Comparison of ENCODE assay signal across 24 mouse cellular contexts in the genomic region with DNA sequence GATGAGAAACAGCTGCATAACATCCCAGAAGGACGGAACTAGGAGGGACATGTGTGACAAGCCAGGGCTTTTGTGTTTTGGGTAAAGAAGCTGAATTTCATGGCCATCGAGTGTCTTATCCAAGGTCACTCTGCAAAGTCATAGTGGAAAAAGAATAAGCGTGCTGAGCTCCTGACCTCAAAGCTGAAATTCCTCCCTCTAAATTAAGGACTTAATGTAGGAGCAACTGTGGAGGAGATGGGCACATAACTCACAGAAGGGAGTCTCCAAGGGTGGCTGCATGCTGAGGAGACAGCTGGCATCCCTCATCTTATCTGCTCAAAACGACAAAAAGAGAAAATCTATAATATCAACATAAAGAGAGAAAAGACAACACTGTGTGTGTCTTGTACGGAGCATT. TPM values are rescaled to one million over a fixed set of nuclear protein-coding genes. Genes with fewer than 3 reads are reported as not detected.
DNase-seq lines count a peak whose midpoint lies in the region; ATAC-seq and TF ChIP-seq lines count a peak whose summit lies in the region.
"Had no signal": no experiment of that assay in that cellular context is flagged by ENCODE, and none has a peak within 500 bp of the region (broad histone marks: within the 10 kb centered on the region; RNA-seq: fewer than 3 reads in every experiment).

No protein-coding gene starts in this region.

- ATAC-seq in kidney, postnatal 0 days (replicated peaks; ENCODE audit: low FRiP score, low read depth): no peak
- ATAC-seq in kidney, embryonic 15.5 days (replicated peaks; ENCODE audit: low FRiP score): no peak
- ATAC-seq: activated CD4-positive, CD25-positive, alpha-beta regulatory T cell, adult 4 months; CD4-positive, CD25-positive, alpha-beta regulatory T cell, adult 4 months; forebrain, embryonic 13.5 days; forebrain, embryonic 15.5 days; Patski had no signal

- no peak overlapping the region for H3K4me3 ChIP-seq in kidney, postnatal 0 days (replicated peaks; ENCODE audit: low read depth, low read length)
- no peak overlapping the region for H3K4me3 ChIP-seq in kidney, embryonic 15.5 days (replicated peaks)
- H3K4me3 ChIP-seq: embryonic facial prominence, embryonic 10.5 days; embryonic facial prominence, embryonic 12.5 days; forebrain, embryonic 13.5 days; forebrain, embryonic 15.5 days had no signal

- 0 out of 2 replicates have a peak, but pooled peaks cover 2% of the 10 kb centered on the region for H3K4me1 ChIP-seq in kidney, postnatal 0 days (replicated peaks; ENCODE audit: insufficient read depth, low read length)
- H3K4me1 ChIP-seq in kidney, embryonic 15.5 days: peaks cover 10% of the 10 kb centered on the region
- H3K4me1 ChIP-seq: embryonic facial prominence, embryonic 12.5 days had no signal

- no peak overlapping the region for H3K27ac ChIP-seq in kidney, postnatal 0 days
- H3K27ac ChIP-seq in kidney, embryonic 15.5 days: no peak overlapping the region
- H3K27ac ChIP-seq: embryonic facial prominence, embryonic 10.5 days; embryonic facial prominence, embryonic 12.5 days; forebrain, embryonic 13.5 days; forebrain, embryonic 15.5 days had no signal

- 43% methylated on average over 5 of the region's 5 CpGs for WGBS in kidney, postnatal 0 days
- WGBS in kidney, embryonic 15.5 days: 41% methylated on average over 5 of the region's 5 CpGs

- DNase-seq in heart, adult 11 months: peak; percentile 71
- DNase-seq in heart, adult 8-10 months (ENCODE audit: low spot score): no peak
- DNase-seq in kidney, postnatal 0 days (ENCODE audit: low spot score): peak; percentile 45
- no peak for DNase-seq in kidney, postnatal 36 days
- DNase-seq in kidney, postnatal 14 days: peak; percentile 25
- DNase-seq: adrenal gland, adult 8-10 months; adrenal gland, postnatal 14 days; adrenal gland, postnatal 36 days; B cell, adult 2 months; cerebellum, adult 11-12 months; cerebellum, adult 2 months; cerebellum, adult 9-10 months; cerebellum, postnatal 10 days; cerebellum, postnatal 25 days had no signal

- H3K9ac ChIP-seq in kidney, postnatal 0 days (ENCODE audit: low read depth, low read length): no peak overlapping the region
- no peak overlapping the region for H3K9ac ChIP-seq in kidney, embryonic 15.5 days
- H3K9ac ChIP-seq: embryonic facial prominence, embryonic 12.5 days; forebrain, embryonic 13.5 days; forebrain, embryonic 15.5 days had no signal

- no peaks in the 10 kb centered on the region for H3K9me3 ChIP-seq in kidney, postnatal 0 days (replicated peaks; ENCODE audit: low read length)
- H3K9me3 ChIP-seq in kidney, embryonic 15.5 days (replicated peaks): no peaks in the 10 kb centered on the region
- H3K9me3 ChIP-seq: embryonic facial prominence, embryonic 10.5 days; embryonic facial prominence, embryonic 12.5 days; forebrain, embryonic 13.5 days; forebrain, embryonic 15.5 days had no signal

- H3K27me3 ChIP-seq in kidney, postnatal 0 days (ENCODE audit: insufficient read depth, low read length): no peaks in the 10 kb centered on the region
- H3K27me3 ChIP-seq in kidney, embryonic 15.5 days: 0 out of 2 replicates have a peak, but pooled peaks cover 2% of the 10 kb centered on the region
- H3K27me3 ChIP-seq: CH12.LX; embryonic facial prominence, embryonic 12.5 days; forebrain, embryonic 13.5 days; forebrain, embryonic 15.5 days; Patski had no signal

- TF ChIP-seq CTCF in kidney, postnatal 0 days (IDR thresholded peaks at IDR 0.05; ENCODE audit: low read depth): no peak

- no peak overlapping the region for H3K4me2 ChIP-seq in kidney, postnatal 0 days (ENCODE audit: low read length)
- H3K4me2 ChIP-seq in kidney, embryonic 15.5 days: no peak overlapping the region
- H3K4me2 ChIP-seq: embryonic facial prominence, embryonic 12.5 days; forebrain, embryonic 13.5 days; forebrain, embryonic 15.5 days had no signal

- H3K36me3 ChIP-seq in kidney, postnatal 0 days (ENCODE audit: insufficient read depth, low read length): no peaks in the 10 kb centered on the region
- H3K36me3 ChIP-seq in kidney, embryonic 15.5 days: no peaks in the 10 kb centered on the region
- H3K36me3 ChIP-seq: embryonic facial prominence, embryonic 10.5 days; embryonic facial prominence, embryonic 12.5 days; forebrain, embryonic 15.5 days; G1E had no signal

RNA-seq across cellular contexts. Expression of gene Nfia, which starts 28.6 kb away (rescaled TPM):
- 100 to 1,000 TPM; 109 to 137 (median 121) TPM for total RNA-seq in heart, adult 8-10 months (2022)
- polyA plus RNA-seq in kidney, postnatal 0 days (2015; fragmentation: Nextera tagmentation; extraction: Ambion mirVana): 25.9 and 29.1 TPM in 2 replicates
- polyA plus RNA-seq in kidney, embryonic 15.5 days (2015; fragmentation: Nextera tagmentation; extraction: Ambion mirVana): 26.8 and 29.3 TPM in 2 replicates
- total RNA-seq: CH12.LX had no signal

RNA-seq across cellular contexts. Expression of gene E130114P18Rik, which starts 33.9 kb away (rescaled TPM):
- total RNA-seq in heart, adult 8-10 months (2022): under 1 TPM in 2 of 4 experiments, not detected in 2; 0.23 to 0.41 TPM
- 0.38 and 0.71 TPM in 2 replicates for polyA plus RNA-seq in kidney, postnatal 0 days (2015; fragmentation: Nextera tagmentation; extraction: Ambion mirVana)
- polyA plus RNA-seq in kidney, embryonic 15.5 days (2015; fragmentation: Nextera tagmentation; extraction: Ambion mirVana): 0.51 and 0.59 TPM in 2 replicates
- total RNA-seq: adrenal gland, postnatal 14 days; adrenal gland, postnatal 36 days; CH12.LX had no signal
- polyA plus RNA-seq: activated CD4-positive, CD25-positive, alpha-beta regulatory T cell, adult 4 months; CD4-positive, CD25-positive, alpha-beta regulatory T cell, adult 4 months; G1E had no signal

Comparison
In these comparisons a context has a peak if more than half of its experiments do, and no peak if none do; other contexts are left out.
1. DNase-seq: peak in heart, adult 11 months (single experiment), kidney, postnatal 0 days (single experiment) and kidney, postnatal 14 days (single experiment); none in heart, adult 8-10 months (single experiment) and kidney, postnatal 36 days (0 of 2).